Mouse (Mus musculus) olfactory bulb, adult 2 months (tissue): Measurements from ENCODE around the gene Mcrip2.

ENCODE experiments used
- CTCF ChIP-seq: fragments of 200-500 bp; IDR thresholded peaks from 2 replicates; pipeline ENCODE4 v1.5.1; 2012; ENCODE audit warnings: low read depth, mild to moderate bottlenecking, low read length, moderate library complexity; ENCODE audit not compliant: insufficient read depth
- POLR2A ChIP-seq: fragments of 200-500 bp; IDR thresholded peaks from 2 replicates; pipeline ENCODE4 v1.6.1; 2012; ENCODE audit warnings: mild to moderate bottlenecking, low read depth, low read length, moderate library complexity; ENCODE audit not compliant: insufficient read depth

- no peak for TF ChIP-seq POLR2A
- TF ChIP-seq CTCF, result no peak
Observed at GRCm38 (mm10) chr17:25827546-25828222, 40.9 kb downstream of the Mcrip2 start.
